Mouse (Mus musculus): ENCODE measurements around the gene Usf3. TPM values are rescaled to one million over a fixed set of nuclear protein-coding genes. Genes with fewer than 3 reads are reported as not detected.

The Usf3 gene
- polyA plus RNA-seq, 1 experiment from 2014 or later: 4.4 TPM

DNA sequence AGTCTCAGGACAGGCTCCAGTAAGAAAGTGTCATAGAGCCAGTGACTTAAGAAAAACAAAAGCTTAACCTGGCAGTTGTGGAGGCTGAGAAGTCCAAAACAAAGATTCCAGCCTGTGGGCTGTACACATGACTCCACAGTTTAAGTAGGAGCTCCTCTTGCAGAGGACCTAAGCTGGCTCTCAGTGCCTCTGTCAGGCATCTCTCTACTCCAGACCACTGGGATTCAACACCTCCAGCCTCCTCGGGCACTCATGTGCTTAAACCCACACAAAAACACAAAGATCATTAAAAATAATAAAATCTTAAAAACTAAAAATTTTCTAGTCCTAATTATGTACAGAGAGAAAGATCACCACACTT is 38.0 kb downstream of the Usf3 start:
- Histone ChIP-seq H3K9ac (no peak overlapping the region), H3K4me2 (replicated peaks) (no peak overlapping the region), H3K9me3 (ENCODE audit: control insufficient read depth, low read length) (no peaks in the 10 kb centered on the region), H3K27ac (no peak overlapping the region), H3K27me3 (ENCODE audit: control insufficient read depth, insufficient read depth, low read length) (no peaks in the 10 kb centered on the region), H3K4me3 (replicated peaks; ENCODE audit: low read length) (no peak overlapping the region), H3K4me1 (replicated peaks; ENCODE audit: control insufficient read depth, insufficient read depth, low read length) (no peaks in the 10 kb centered on the region), H3K36me3 (replicated peaks; ENCODE audit: control insufficient read depth, insufficient read depth) (peaks cover 79% of the 10 kb centered on the region)
- WGBS: 93% methylated on average over 1 of the region's 1 CpGs
- ATAC-seq (ENCODE audit: low FRiP score) (no peak), DNase-seq (ENCODE audit: low spot score) (no peak)

DNA sequence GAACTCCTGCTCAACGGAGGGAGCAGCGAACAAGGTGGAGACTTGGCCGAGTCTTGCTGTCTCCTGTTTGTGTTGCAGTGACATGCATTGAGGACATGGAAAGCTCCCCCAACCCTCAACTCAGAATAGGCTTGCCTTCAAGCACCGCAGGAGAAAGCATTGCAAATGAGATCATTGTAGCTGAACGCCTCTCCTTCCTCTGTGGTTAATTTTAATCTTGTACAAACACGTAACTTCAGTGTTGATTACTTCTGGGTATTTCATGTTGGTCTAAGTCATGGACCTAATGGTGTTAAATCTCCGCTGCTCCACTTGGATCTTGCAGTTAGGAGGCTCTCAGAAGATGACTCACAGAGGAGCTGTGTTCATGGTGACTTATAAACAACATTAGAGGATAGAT is 39.7 kb downstream of the Usf3 start:
- 93% methylated on average over 7 of the region's 7 CpGs for WGBS
- peaks cover 81% of the 10 kb centered on the region for H3K36me3 ChIP-seq (replicated peaks; ENCODE audit: control insufficient read depth, insufficient read depth)
- ATAC-seq (ENCODE audit: low FRiP score): no peak

DNA sequence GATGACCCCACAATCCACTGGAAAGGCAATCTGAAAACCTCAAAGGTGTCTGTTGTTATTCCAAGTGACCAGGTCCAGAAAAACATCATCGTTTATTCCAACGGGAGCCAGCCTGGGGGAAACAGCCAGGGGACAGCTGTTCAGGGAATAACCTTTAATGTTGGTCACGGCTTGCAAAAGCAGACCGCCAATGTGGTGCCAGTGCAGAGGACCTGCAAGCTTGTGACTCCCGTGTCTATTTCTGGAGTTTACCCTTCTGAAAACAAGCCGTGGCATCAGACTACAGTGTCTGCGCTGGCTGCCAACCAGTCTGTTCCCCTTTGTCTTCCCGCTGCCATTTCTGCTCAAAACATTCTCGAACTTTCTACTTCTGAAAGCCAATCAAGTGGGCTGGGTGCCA is 42.5 kb downstream of the Usf3 start:
- peaks cover 87% of the 10 kb centered on the region for H3K36me3 ChIP-seq (replicated peaks; ENCODE audit: control insufficient read depth, insufficient read depth)
- no peak overlapping the region for H3K4me3 ChIP-seq (replicated peaks; ENCODE audit: low read length)
- H3K4me2 ChIP-seq (replicated peaks): no peak overlapping the region
- H3K9me3 ChIP-seq (ENCODE audit: control insufficient read depth, low read length): no peaks in the 10 kb centered on the region
- 95% methylated on average over 9 of the region's 9 CpGs for WGBS
- ATAC-seq (ENCODE audit: low FRiP score): no peak
- no peaks in the 10 kb centered on the region for H3K27me3 ChIP-seq (ENCODE audit: control insufficient read depth, insufficient read depth, low read length)
- H3K4me1 ChIP-seq (replicated peaks; ENCODE audit: control insufficient read depth, insufficient read depth, low read length): no peaks in the 10 kb centered on the region
- no peak for DNase-seq (ENCODE audit: low spot score)
- no peak overlapping the region for H3K27ac ChIP-seq
- no peak overlapping the region for H3K9ac ChIP-seq

More for the DNA sequence above, 39.7 kb downstream of the Usf3 start:
- Histone ChIP-seq H3K27me3 (ENCODE audit: control insufficient read depth, insufficient read depth, low read length) (no peaks in the 10 kb centered on the region), H3K27ac (no peak overlapping the region), H3K4me1 (replicated peaks; ENCODE audit: control insufficient read depth, insufficient read depth, low read length) (no peaks in the 10 kb centered on the region), H3K9ac (no peak overlapping the region), H3K4me2 (replicated peaks) (no peak overlapping the region), H3K4me3 (replicated peaks; ENCODE audit: low read length) (no peak overlapping the region), H3K9me3 (ENCODE audit: control insufficient read depth, low read length) (no peaks in the 10 kb centered on the region)
- no peak for DNase-seq (ENCODE audit: low spot score)

DNA sequence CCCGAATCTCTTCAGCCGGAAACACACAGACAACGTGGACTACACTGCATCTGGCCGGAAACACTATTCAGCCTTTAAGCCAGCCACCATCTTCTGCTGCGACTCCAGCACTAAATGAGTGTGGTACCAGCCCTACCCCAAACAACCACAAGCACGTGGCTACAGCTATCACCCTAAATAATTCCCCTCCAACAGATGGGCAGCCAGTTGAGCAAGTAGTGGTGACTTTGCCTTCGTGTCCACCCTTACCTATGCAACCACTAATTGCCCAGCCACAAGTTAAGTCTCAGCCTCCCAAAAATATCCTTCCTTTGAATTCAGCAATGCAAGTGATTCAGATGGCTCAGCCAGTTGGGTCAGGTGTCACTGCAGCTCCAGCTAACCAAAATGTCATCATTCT is 43.4 kb downstream of the Usf3 start:
- no peak for ATAC-seq (ENCODE audit: low FRiP score)
- no peaks in the 10 kb centered on the region for H3K9me3 ChIP-seq (ENCODE audit: control insufficient read depth, low read length)
- H3K4me1 ChIP-seq (replicated peaks; ENCODE audit: control insufficient read depth, insufficient read depth, low read length): no peaks in the 10 kb centered on the region
- no peak overlapping the region for H3K9ac ChIP-seq
- H3K27ac ChIP-seq: no peak overlapping the region
- no peak for DNase-seq (ENCODE audit: low spot score)
- H3K4me3 ChIP-seq (replicated peaks; ENCODE audit: low read length): no peak overlapping the region
- no peaks in the 10 kb centered on the region for H3K27me3 ChIP-seq (ENCODE audit: control insufficient read depth, insufficient read depth, low read length)
- peaks cover 90% of the 10 kb centered on the region for H3K36me3 ChIP-seq (replicated peaks; ENCODE audit: control insufficient read depth, insufficient read depth)
- WGBS: 97% methylated on average over 7 of the region's 7 CpGs
- H3K4me2 ChIP-seq (replicated peaks): no peak overlapping the region

DNA sequence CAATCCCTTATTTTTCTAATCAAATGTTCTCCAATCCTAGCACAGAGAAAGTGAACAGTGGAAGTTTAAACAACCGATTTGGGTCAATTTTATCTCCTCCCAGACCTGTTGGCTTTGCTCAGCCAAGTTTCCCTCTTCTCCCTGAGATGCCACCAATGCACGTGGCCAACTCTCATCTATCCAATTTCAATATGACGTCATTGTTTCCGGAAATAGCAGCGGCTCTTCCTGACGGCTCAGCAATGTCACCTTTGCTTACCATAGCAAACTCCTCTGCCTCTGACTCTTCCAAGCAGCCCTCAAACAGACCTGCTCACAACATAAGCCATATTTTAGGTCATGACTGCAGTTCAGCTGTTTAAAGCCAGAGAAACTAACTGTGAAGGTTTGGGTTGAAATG is 48.4 kb downstream of the Usf3 start:
- no peak for ATAC-seq (ENCODE audit: low FRiP score)
- DNase-seq (ENCODE audit: low spot score): no peak
- Histone ChIP-seq H3K4me1 (replicated peaks; ENCODE audit: control insufficient read depth, insufficient read depth, low read length) (no peaks in the 10 kb centered on the region), H3K36me3 (replicated peaks; ENCODE audit: control insufficient read depth, insufficient read depth) (peaks cover 49% of the 10 kb centered on the region), H3K9me3 (ENCODE audit: control insufficient read depth, low read length) (no peaks in the 10 kb centered on the region), H3K4me3 (replicated peaks; ENCODE audit: low read length) (no peak overlapping the region), H3K27me3 (ENCODE audit: control insufficient read depth, insufficient read depth, low read length) (no peaks in the 10 kb centered on the region), H3K27ac (no peak overlapping the region), H3K4me2 (replicated peaks) (no peak overlapping the region), H3K9ac (no peak overlapping the region)
- 91% methylated on average over 6 of the region's 6 CpGs for WGBS

DNA sequence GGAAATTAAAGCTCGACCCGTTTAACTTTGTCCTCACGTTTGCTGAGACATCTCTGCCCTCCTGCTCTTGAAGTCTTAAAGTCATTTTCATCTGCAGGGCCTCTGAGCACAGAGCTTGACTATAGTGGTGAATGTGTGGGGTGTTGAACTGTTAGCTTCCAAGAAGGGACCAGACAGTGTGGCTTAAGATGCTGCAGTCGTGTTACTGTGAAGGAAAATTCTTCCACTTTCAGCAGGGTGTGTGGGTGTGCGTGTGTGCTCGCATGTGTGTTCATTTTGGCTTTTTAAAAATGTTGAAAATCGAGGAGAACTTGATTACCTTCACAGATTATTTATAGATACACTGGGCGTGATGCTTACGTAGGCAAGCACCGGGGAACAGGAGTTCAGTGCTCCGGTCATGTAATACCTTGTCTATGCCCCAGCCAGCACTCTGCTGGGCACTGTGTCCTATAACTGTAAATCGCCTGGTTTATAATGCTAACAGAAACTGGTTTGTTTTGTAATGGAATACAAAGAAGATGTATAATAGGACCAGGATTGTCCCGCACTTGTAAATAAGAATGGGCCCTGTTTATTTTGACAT is 53.8 kb downstream of the Usf3 start:
- H3K4me2 ChIP-seq (replicated peaks): no peak overlapping the region
- H3K27me3 ChIP-seq (ENCODE audit: control insufficient read depth, insufficient read depth, low read length): no peaks in the 10 kb centered on the region
- WGBS: 95% methylated on average over 13 of the region's 13 CpGs
- no peak overlapping the region for H3K4me3 ChIP-seq (replicated peaks; ENCODE audit: low read length)
- peaks cover 4% of the 10 kb centered on the region; the same call in 1 of the 2 replicates for H3K9me3 ChIP-seq (ENCODE audit: control insufficient read depth, low read length)
- H3K9ac ChIP-seq: no peak overlapping the region
- no peaks in the 10 kb centered on the region for H3K4me1 ChIP-seq (replicated peaks; ENCODE audit: control insufficient read depth, insufficient read depth, low read length)
- no peak overlapping the region for H3K27ac ChIP-seq
- no peaks in the 10 kb centered on the region for H3K36me3 ChIP-seq (replicated peaks; ENCODE audit: control insufficient read depth, insufficient read depth)
- no peak for DNase-seq (ENCODE audit: low spot score)
- no peak for ATAC-seq (ENCODE audit: low FRiP score)

DNA sequence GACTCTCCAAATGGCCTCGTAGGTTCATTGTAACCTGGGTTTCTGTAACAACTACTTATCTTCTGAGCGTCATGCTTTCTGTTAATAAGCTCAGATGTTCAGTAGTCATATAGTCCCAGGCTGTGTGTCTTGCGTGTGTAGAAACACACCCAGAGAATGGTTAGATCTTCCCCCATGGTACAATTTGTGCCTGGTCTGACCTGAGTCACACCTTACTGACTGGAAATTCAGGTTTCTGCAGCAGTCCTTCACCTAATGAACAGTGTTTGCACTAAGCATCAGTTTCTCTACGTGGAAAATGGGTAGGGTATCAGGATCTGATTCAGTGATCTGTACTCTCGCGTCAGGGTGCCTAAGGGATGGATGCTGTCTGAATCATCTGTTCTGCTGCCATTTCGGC is 60.0 kb downstream of the Usf3 start:
- WGBS: 91% methylated on average over 7 of the region's 7 CpGs
- no peak overlapping the region for H3K9ac ChIP-seq
- no peak for DNase-seq (ENCODE audit: low spot score)
- H3K27ac ChIP-seq: no peak overlapping the region
- no peak overlapping the region for H3K4me3 ChIP-seq (replicated peaks; ENCODE audit: low read length)
- no peak overlapping the region for H3K4me2 ChIP-seq (replicated peaks)
- no peaks in the 10 kb centered on the region for H3K36me3 ChIP-seq (replicated peaks; ENCODE audit: control insufficient read depth, insufficient read depth)
- H3K27me3 ChIP-seq (ENCODE audit: control insufficient read depth, insufficient read depth, low read length): no peaks in the 10 kb centered on the region
- H3K9me3 ChIP-seq (ENCODE audit: control insufficient read depth, low read length): peaks cover 4% of the 10 kb centered on the region; the same call in 1 of the 2 replicates
- ATAC-seq (ENCODE audit: low FRiP score): no peak
- H3K4me1 ChIP-seq (replicated peaks; ENCODE audit: control insufficient read depth, insufficient read depth, low read length): no peaks in the 10 kb centered on the region

DNA sequence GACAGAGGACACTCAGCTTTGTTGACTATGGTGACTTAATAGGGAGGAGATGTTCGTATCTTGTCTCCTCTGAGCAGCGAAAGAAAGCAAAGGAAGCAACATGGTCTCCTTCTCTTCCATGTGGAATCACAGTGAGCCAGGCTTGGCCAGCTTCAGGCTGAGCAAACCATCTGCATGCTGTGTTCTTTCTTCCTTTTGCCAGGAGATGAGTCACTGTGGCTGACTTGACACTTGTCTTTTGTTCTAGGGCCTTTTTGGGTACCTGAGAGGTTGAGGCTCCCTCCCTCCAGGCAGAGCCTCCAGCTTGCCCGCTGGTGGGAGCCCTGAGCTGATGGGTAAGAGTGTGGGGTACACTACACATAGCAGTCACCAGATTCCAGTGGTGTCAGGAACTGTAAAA is 64.8 kb downstream of the Usf3 start:
- WGBS: 77% methylated on average over 3 of the region's 3 CpGs
- Histone ChIP-seq H3K36me3 (replicated peaks; ENCODE audit: control insufficient read depth, insufficient read depth) (no peaks in the 10 kb centered on the region), H3K4me3 (replicated peaks; ENCODE audit: low read length) (no peak overlapping the region), H3K27me3 (ENCODE audit: control insufficient read depth, insufficient read depth, low read length) (no peaks in the 10 kb centered on the region), H3K9me3 (ENCODE audit: control insufficient read depth, low read length) (no peaks in the 10 kb centered on the region), H3K4me1 (replicated peaks; ENCODE audit: control insufficient read depth, insufficient read depth, low read length) (no peaks in the 10 kb centered on the region), H3K4me2 (replicated peaks) (no peak overlapping the region), H3K27ac (no peak overlapping the region), H3K9ac (no peak overlapping the region)
- DNase-seq (ENCODE audit: low spot score) (no peak), ATAC-seq (ENCODE audit: low FRiP score) (no peak)

DNA sequence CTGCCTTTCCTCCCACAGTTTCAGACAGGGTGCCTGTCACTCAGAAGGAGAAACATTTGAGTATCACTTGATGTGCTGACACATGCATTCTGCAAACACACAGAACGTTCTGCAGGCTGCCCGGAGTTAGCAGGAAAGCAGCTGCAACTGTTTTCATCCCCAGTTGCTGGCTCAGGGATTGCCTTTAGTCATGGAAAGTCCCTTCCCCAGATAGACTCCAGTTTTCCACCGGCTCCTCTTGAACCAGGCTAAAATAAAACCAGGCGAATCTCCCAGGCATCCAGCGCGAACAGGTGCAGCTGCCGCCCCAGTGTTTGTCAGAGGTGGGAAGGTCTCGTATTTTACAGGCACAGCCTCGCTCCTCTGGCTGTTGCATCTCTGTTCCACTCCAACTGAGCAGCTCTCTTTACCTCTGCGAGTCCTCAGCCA is 65.8 kb downstream of the Usf3 start:
- ATAC-seq (ENCODE audit: low FRiP score): no peak
- Histone ChIP-seq H3K4me2 (replicated peaks) (no peak overlapping the region), H3K27ac (no peak overlapping the region), H3K4me1 (replicated peaks; ENCODE audit: control insufficient read depth, insufficient read depth, low read length) (no peaks in the 10 kb centered on the region), H3K27me3 (ENCODE audit: control insufficient read depth, insufficient read depth, low read length) (no peaks in the 10 kb centered on the region), H3K9me3 (ENCODE audit: control insufficient read depth, low read length) (no peaks in the 10 kb centered on the region), H3K4me3 (replicated peaks; ENCODE audit: low read length) (no peak overlapping the region), H3K36me3 (replicated peaks; ENCODE audit: control insufficient read depth, insufficient read depth) (no peaks in the 10 kb centered on the region), H3K9ac (no peak overlapping the region)
- no peak for DNase-seq (ENCODE audit: low spot score)
- WGBS: 63% methylated on average over 10 of the region's 10 CpGs

DNA sequence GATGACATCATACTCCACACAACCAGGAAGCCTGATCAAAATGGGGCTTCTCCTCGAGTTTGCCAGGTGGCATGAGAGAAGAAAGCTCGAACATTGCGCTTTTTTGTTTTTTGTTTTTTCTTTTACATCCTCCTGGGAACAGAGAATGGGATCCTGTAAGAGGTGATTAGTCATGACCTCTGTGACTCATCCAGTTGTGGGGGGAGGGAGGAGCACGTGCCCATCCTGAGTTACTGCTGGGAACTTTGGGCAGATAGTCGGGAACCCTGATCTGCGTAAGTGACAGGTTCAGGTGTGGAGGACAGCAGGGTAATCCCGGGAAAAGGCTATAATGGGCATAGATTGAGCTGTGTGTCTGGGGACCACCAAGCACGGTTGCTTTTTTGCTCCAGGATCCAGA is 67.4 kb downstream of the Usf3 start:
- 72% methylated on average over 8 of the region's 8 CpGs for WGBS
- Histone ChIP-seq H3K27ac (no peak overlapping the region), H3K27me3 (ENCODE audit: control insufficient read depth, insufficient read depth, low read length) (no peaks in the 10 kb centered on the region), H3K4me1 (replicated peaks; ENCODE audit: control insufficient read depth, insufficient read depth, low read length) (no peaks in the 10 kb centered on the region), H3K4me3 (replicated peaks; ENCODE audit: low read length) (no peak overlapping the region), H3K9ac (no peak overlapping the region), H3K4me2 (replicated peaks) (no peak overlapping the region), H3K36me3 (replicated peaks; ENCODE audit: control insufficient read depth, insufficient read depth) (no peaks in the 10 kb centered on the region), H3K9me3 (ENCODE audit: control insufficient read depth, low read length) (no peaks in the 10 kb centered on the region)
- ATAC-seq (ENCODE audit: low FRiP score) (no peak), DNase-seq (ENCODE audit: low spot score) (no peak)
